Mouse (Mus musculus): ENCODE measurements around the gene Npcd. TPM values are rescaled to one million over a fixed set of nuclear protein-coding genes. Genes with fewer than 3 reads are reported as not detected.

Gene Npcd
- polyA plus RNA-seq, 1 experiment: 0.23 TPM

DNA sequence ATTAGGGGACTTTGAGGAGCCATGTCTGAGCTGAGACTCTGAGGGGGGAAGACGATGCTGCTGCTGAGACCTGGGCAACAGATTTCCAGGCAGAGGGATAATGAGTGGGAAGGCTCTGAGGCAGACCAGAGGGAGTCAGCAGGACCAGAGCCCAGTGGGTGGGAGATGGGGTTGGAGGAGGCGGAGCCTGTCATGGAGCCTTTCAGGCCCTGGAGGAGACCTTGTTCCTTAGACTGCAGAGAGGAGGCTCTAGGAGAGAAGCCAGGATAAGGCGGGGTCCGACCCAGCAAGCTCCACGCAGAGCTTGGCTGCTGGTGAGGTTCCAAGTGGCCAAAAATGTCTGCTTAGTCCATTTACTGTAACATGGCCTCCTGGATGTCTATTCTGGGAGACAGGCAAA is 13.1 kb upstream of the Npcd start:
- Histone ChIP-seq H3K27me3 (ENCODE audit: control insufficient read depth, insufficient read depth, low read length) (no peaks in the 10 kb centered on the region), H3K4me1 (ENCODE audit: control insufficient read depth, insufficient read depth, insufficient read length, low read length) (peaks cover 4% of the 10 kb centered on the region; the same call in 1 of the 2 replicates), H3K4me3 (ENCODE audit: low read depth, low read length) (no peak overlapping the region), H3K36me3 (ENCODE audit: control insufficient read depth, insufficient read depth, low read length) (no peaks in the 10 kb centered on the region), H3K27ac (ENCODE audit: insufficient read depth, low read depth, low read length) (no peak overlapping the region)
- WGBS: 42% methylated on average over 5 of the region's 5 CpGs
- TF ChIP-seq CTCF (IDR thresholded peaks at IDR 0.05; ENCODE audit: extremely low read depth, insufficient read length, insufficient replicate concordance, low read depth, low read length) (no peak), POLR2A (IDR thresholded peaks at IDR 0.05; ENCODE audit: low read depth, low read length) (no peak)

DNA sequence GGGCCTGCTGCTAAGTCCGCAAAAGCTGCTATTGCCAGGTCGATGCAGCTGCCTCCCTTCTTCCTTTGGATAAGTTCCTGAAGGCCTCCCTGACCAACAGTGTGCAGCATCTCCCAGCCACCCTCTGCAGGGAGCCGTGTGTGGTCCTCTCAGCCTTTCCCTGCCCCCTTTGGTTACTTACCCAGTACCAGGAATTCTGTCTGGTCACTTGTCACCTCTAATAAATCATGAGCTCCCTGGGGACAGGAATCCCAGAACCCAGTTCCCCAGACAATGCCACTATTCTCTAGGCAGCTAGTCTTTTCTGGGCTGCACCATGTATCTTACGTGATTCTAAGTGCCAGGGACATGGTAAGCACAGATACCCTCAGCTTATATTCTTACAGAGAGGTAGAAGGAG is 11.9 kb upstream of the Npcd start:
- H3K4me1 ChIP-seq (ENCODE audit: control insufficient read depth, insufficient read depth, insufficient read length, low read length): no peaks in the 10 kb centered on the region
- no peaks in the 10 kb centered on the region for H3K27me3 ChIP-seq (ENCODE audit: control insufficient read depth, insufficient read depth, low read length)
- no peak overlapping the region for H3K4me3 ChIP-seq (ENCODE audit: low read depth, low read length)
- no peak overlapping the region for H3K27ac ChIP-seq (ENCODE audit: insufficient read depth, low read depth, low read length)
- 65% methylated on average over 4 of the region's 4 CpGs for WGBS
- no peaks in the 10 kb centered on the region for H3K36me3 ChIP-seq (ENCODE audit: control insufficient read depth, insufficient read depth, low read length)
- no peak for TF ChIP-seq CTCF (IDR thresholded peaks at IDR 0.05; ENCODE audit: extremely low read depth, insufficient read length, insufficient replicate concordance, low read depth, low read length)
- no peak for TF ChIP-seq POLR2A (IDR thresholded peaks at IDR 0.05; ENCODE audit: low read depth, low read length)

DNA sequence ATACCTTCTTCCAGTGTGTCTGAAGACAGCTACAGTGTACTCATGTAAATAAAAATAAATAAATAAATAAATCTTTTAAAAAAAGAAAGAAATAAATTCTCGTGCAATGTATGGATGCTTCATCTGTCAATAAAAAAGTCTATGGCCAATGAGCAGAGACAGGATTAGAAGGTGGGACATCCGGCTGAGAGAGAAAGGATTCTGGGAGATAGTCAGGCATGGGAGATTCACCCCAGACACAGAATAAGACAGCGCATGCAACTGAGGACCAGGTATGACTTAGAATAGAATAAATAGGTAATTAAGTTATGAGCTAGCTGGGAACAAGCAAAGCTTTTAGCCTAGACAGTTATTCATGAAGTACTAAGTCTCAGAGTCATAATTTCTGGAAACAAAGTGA is 8.9 kb upstream of the Npcd start:
- no peak for TF ChIP-seq POLR2A (IDR thresholded peaks at IDR 0.05; ENCODE audit: low read depth, low read length)
- no peak for TF ChIP-seq CTCF (IDR thresholded peaks at IDR 0.05; ENCODE audit: extremely low read depth, insufficient read length, insufficient replicate concordance, low read depth, low read length)
- WGBS: 81% methylated on average over 3 of the region's 3 CpGs
- Histone ChIP-seq H3K27me3 (ENCODE audit: control insufficient read depth, insufficient read depth, low read length) (no peaks in the 10 kb centered on the region), H3K36me3 (ENCODE audit: control insufficient read depth, insufficient read depth, low read length) (no peaks in the 10 kb centered on the region), H3K4me1 (ENCODE audit: control insufficient read depth, insufficient read depth, insufficient read length, low read length) (no peaks in the 10 kb centered on the region), H3K4me3 (ENCODE audit: low read depth, low read length) (no peak overlapping the region), H3K27ac (ENCODE audit: insufficient read depth, low read depth, low read length) (no peak overlapping the region)

DNA sequence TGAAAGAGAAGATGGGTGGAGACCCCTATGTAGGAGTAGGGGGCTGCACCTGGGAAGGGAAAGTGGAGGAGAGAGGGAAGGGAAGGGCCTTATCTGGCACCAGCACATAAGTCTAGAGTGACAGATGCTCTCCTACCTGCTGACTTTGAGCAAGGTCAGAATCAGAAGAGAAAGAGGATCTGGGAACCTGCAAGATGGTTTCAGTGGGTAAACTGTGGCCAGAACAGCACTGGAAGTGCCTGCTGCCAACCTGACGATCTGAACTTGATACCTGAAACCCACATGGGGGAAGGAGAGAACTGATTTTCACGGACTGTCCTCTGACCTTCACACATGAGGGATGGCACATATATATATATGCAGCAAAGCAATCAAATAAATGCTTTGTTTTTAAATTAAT is 6.2 kb upstream of the Npcd start:
- Histone ChIP-seq H3K27me3 (ENCODE audit: control insufficient read depth, insufficient read depth, low read length) (no peaks in the 10 kb centered on the region), H3K4me1 (ENCODE audit: control insufficient read depth, insufficient read depth, insufficient read length, low read length) (no peaks in the 10 kb centered on the region), H3K4me3 (ENCODE audit: low read depth, low read length) (no peak overlapping the region), H3K36me3 (ENCODE audit: control insufficient read depth, insufficient read depth, low read length) (no peaks in the 10 kb centered on the region), H3K27ac (ENCODE audit: insufficient read depth, low read depth, low read length) (no peak overlapping the region)
- TF ChIP-seq CTCF (IDR thresholded peaks at IDR 0.05; ENCODE audit: extremely low read depth, insufficient read length, insufficient replicate concordance, low read depth, low read length) (no peak), POLR2A (IDR thresholded peaks at IDR 0.05; ENCODE audit: low read depth, low read length) (no peak)
- 35% methylated on average over 2 of the region's 2 CpGs for WGBS

DNA sequence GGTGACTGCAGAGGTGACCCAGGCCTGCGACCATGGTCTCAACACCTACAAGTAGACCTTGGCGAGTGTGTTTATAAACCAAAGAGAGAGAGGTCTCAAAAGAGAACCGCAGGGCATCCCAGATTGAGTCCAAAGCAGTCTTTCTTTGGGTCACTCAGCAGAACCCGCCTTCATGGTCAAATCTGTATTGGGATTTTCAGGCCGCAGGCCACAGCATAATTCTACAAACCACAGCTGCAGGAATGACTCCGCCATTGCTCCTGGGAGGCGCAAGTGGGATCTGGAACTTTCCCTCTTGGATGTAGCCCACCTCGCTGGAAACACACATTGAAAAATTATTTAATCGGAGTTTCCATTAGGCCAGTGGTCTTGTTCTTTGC is 834 bp upstream of the Npcd start:
- H3K27me3 ChIP-seq (ENCODE audit: control insufficient read depth, insufficient read depth, low read length): no peaks in the 10 kb centered on the region
- H3K4me1 ChIP-seq (ENCODE audit: control insufficient read depth, insufficient read depth, insufficient read length, low read length): peaks cover 6% of the 10 kb centered on the region
- no peak overlapping the region for H3K27ac ChIP-seq (ENCODE audit: insufficient read depth, low read depth, low read length)
- H3K4me3 ChIP-seq (ENCODE audit: low read depth, low read length): no peak overlapping the region
- WGBS: 81% methylated on average over 9 of the region's 9 CpGs
- TF ChIP-seq CTCF (IDR thresholded peaks at IDR 0.05; ENCODE audit: extremely low read depth, insufficient read length, insufficient replicate concordance, low read depth, low read length) (no peak), POLR2A (IDR thresholded peaks at IDR 0.05; ENCODE audit: low read depth, low read length) (no peak)
- no peaks in the 10 kb centered on the region for H3K36me3 ChIP-seq (ENCODE audit: control insufficient read depth, insufficient read depth, low read length)

DNA sequence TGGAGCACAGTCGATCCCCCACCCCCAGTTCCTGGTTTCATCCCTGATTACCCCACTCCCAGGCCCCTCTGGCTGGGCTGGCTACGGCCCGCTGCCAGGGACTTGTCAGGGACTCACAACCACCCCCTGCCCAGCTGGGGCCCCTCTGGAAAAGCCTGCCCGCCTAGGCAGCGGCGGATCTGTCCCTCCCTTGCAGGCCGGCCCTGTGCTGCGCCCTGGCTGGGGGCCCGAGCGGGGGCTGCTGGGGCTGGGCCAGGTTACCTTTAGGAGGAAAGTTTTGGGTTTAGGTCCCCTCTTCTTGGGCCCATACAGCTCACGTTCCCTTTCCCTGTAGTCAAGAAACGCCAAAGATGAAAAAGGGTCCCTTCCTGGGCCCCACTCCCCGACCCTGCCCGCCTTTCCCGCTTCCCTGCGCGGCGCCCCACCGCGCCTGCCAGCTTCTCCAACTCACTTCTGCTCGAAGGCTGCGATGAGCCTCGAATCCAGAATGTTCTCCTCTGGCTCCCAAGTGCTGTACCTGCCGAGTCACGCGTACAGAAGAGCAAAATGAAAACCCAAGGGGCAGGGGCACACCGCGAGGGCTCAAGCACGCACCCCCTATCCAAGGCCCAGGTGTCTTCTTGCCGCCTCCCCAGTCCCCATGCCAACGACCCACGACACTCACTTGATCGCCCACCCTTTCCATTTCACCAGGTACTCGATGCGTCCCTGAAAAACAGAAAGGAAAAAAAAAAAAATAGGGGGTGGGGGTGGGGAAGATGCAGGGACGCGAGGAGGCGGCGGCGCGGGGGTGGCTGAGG is 586 bp downstream of the Npcd start:
- no peaks in the 10 kb centered on the region for H3K27me3 ChIP-seq (ENCODE audit: control insufficient read depth, insufficient read depth, low read length)
- no peaks in the 10 kb centered on the region; the same call in 1 of the 2 replicates for H3K36me3 ChIP-seq (ENCODE audit: control insufficient read depth, insufficient read depth, low read length)
- TF ChIP-seq CTCF (IDR thresholded peaks at IDR 0.05; ENCODE audit: extremely low read depth, insufficient read length, insufficient replicate concordance, low read depth, low read length) (no peak), POLR2A (IDR thresholded peaks at IDR 0.05; ENCODE audit: low read depth, low read length) (no peak)
- peaks cover 6% of the 10 kb centered on the region for H3K4me1 ChIP-seq (ENCODE audit: control insufficient read depth, insufficient read depth, insufficient read length, low read length)
- no peak overlapping the region for H3K27ac ChIP-seq (ENCODE audit: insufficient read depth, low read depth, low read length)
- WGBS: 2% methylated on average over 41 of the region's 41 CpGs
- H3K4me3 ChIP-seq (ENCODE audit: low read depth, low read length): peak overlapping the region; percentile 82

DNA sequence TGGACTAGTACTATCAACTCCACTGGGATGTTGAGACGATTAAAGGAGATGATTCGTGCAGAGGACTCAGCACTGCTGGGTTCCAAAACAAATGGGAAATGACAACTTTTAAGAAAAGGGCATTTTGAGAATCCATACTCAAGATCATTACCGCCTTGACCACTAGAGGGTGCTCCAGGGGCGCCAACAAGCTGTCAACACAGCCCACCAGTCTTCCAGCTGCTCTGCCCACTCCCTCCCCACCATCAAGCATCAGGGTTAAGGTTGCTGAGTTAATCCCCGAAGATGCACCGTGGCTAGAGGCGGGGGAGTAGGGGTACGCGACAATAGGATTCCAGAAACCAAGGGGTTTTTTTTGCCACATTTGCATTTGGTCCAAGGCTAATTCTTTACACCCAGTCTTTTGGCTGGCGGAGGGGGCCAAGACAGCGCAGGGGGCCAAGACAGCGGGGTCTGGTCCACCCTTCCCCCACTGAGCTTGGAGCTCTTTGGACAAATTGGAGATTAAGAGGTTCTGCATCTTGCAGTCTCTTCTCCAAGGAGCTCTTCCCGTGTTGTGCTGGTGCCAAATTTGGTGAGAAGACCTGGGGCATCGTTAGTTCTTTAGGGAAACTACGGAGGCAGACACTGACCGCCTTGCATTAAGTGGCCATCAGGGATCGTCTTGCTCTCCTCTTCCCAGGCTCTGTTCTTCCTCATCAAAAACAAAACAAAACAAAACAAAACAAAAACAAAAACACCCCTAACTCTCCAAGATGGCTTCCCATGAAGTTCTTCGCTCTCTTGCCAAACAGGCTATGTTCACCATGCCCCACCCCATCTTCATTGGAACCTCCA is 1.8 kb downstream of the Npcd start:
- TF ChIP-seq POLR2A (IDR thresholded peaks at IDR 0.05; ENCODE audit: low read depth, low read length) (no peak), CTCF (IDR thresholded peaks at IDR 0.05; ENCODE audit: extremely low read depth, insufficient read length, insufficient replicate concordance, low read depth, low read length) (peak; percentile 92)
- Histone ChIP-seq H3K27ac (ENCODE audit: insufficient read depth, low read depth, low read length) (no peak overlapping the region), H3K36me3 (ENCODE audit: control insufficient read depth, insufficient read depth, low read length) (peaks cover 2% of the 10 kb centered on the region; the same call in 1 of the 2 replicates), H3K4me3 (ENCODE audit: low read depth, low read length) (no peak overlapping the region), H3K4me1 (ENCODE audit: control insufficient read depth, insufficient read depth, insufficient read length, low read length) (peaks cover 6% of the 10 kb centered on the region), H3K27me3 (ENCODE audit: control insufficient read depth, insufficient read depth, low read length) (no peaks in the 10 kb centered on the region)
- WGBS: 46% methylated on average over 18 of the region's 18 CpGs
